Comparison of ENCODE assay signal across 1 mouse cellular context in the genomic region with DNA sequence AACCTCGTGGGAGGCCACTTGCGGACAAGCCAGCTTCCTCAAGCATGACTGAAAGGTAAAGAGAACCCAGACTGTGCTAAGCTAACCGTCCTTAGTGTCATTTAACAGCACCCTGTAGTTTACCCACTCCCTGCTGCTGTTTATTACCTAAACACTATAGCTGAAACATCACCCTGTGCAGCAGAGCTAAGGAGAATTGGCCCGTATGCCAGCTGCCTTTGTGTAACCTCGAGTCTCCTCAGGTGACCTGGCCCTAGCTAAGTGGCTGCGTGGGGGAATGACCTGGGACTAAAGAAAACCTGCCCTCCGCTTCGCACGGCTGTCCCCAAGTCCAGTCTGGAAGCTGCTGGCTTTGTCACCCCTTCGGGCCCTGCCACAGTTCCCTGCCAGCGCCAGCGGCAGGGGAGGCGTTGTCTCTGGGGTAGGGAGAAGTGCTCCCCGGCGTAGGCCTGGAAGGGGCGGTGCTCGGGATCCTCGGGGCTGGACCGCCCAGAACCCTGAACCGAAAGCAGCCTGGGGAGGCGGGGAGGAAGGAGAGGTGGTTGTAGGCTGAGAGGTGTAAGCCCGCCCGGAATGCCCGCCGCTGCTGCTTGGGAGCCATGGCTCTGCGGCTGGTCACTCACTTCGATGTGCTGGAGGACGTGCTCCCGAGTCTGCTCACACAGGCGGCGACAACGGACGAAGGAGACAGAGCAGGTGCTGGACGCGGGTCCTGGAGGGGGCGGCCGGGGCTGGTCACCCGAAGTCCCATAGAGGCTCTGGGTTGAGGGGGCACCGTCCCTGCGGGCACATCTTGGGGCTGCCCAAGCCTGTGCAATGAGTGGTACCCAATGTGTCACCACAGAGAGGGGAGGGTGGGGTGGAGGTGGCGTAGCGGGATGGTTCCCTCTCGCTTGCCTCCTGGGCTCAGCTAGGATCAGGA.
TF ChIP-seq lines count a peak whose summit lies in the region.

Gsap (plus strand) TSS at position 492 of the 922 bp plus-strand sequence.

TF ChIP-seq in C2C12, 6 proteins besides CTCF, POLR2A, EP300 and RAD21:
- TF ChIP-seq MYOD1 (IDR thresholded peaks at IDR 0.05; ENCODE audit: control insufficient read depth, insufficient read length, low read depth): no peak
- no peak for TF ChIP-seq MYOG (IDR thresholded peaks at IDR 0.05; ENCODE audit: control insufficient read depth, extremely low read depth, insufficient read length)
- no peak for TF ChIP-seq FOSL1 (IDR thresholded peaks at IDR 0.05; ENCODE audit: insufficient read depth, low read length, poor library complexity, severe bottlenecking)
- no peak for TF ChIP-seq USF1 (IDR thresholded peaks at IDR 0.05; ENCODE audit: low read depth)
- TF ChIP-seq CEBPB (IDR thresholded peaks at IDR 0.05; ENCODE audit: low read depth): no peak
- TF ChIP-seq MAX (IDR thresholded peaks at IDR 0.05): no peak
TF ChIP-seq in C2C12: peak in this region for 0.
